Mouse (Mus musculus) neutrophil, adult 59 days (primary cell): Measurements from ENCODE around the gene Olfr1381. TPM values are rescaled to one million over a fixed set of nuclear protein-coding genes. Genes with fewer than 3 reads are reported as not detected.

Source experiments
- total RNA-seq, 2 experiments: library from RNA; stranded (reverse); gene quantifications; 1 replicate in 1 of 2; 2 replicates in 1 of 2; pipeline ENCODE4 v1.2.4; 2023

Gene Olfr1381
- total RNA-seq: not detected

DNA sequence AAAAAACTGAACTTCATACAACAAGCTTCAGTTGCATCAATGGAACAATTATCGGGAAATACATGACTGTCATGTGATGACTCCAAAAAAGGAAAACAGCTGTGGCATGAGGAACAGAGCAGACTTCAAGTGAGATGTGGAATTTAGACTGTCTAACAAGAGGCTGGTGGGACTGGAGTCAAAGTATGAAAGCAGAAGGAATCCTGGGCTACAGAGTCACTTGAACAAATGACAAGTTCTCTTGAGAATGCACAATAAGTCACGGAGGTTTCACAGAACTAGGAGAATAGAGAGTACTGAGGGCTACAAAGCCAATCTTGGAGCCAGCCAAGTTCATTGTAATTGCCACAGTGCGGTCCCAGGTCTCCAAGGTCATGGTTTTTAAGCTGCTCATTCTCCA is at the start of gene Olfr1381:
Gene Olfr1381, plus strand, starts transcription at position 301 of the 400 bp plus-strand sequence.

DNA sequence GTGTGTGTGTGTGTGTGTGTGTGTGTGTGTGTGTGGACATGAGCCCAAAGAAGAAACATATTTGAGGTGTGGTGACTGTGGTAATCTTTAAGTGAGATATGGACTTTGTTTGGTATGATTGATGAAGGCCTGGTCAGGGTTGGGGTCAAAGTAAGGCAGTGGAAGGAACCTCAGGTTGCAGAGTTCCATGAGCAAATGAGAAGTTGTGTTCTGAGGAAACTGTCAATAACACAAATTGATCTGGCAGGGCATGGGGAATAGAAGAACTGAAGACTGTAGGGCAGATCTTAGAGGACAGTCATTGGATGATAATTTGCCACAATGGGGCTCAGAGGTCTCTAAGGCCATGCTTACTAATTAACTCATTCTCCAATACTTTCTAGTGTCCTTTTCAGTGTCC is 23.9 kb upstream of the Olfr1381 start, which contains the start of gene Olfr1383:
Gene Olfr1383, plus strand, starts transcription at position 301 of the 400 bp plus-strand sequence.

DNA sequence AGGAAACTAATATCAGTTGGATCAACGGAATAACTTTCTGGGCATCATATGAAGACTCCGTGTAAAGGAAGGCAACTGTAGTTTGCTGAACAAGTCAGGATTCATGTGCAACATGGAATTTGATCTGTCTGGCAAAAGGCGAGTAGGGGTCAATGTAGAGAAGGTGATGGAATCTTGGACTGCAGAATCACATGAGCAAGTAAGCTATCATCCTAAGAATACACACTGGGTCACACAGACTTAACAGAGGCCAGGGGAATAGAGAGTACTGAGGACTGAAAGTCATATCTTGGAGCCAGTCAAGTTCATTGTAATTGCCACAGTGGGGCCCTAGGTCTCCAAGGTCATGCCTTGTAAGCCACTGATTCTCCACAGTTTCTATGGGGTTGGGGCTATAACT is 15.3 kb upstream of the Olfr1381 start, which contains the start of gene Olfr1382:
Gene Olfr1382, plus strand, starts transcription at position 301 of the 400 bp plus-strand sequence.

DNA sequence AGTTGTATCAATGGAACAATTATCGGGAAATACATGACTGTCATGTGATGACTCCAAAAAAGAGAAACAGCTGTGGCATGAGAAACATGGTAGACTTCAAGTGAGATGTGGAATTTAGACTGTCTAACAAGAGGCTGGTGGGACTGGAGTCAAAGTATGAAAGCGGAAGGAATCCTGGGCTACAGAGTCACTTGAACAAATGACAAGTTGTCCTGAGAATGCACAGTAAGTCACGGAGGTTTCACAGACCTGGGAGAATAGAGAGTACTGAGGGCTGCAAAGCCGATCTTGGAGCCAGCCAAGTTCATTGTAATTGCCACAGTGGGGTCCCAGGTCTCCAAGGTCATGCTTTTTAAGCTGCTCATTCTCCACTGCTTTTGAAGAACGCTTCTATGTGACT is 13.3 kb downstream of the Olfr1381 start, which contains the start of gene Olfr1380:
Gene Olfr1380, plus strand, starts transcription at position 301 of the 400 bp plus-strand sequence.

Other genes starting within 250 kb of the Olfr1381 start
- not detected for gene Olfr10, start 238.7 kb upstream of the Olfr1381 start, total RNA-seq
- gene Olfr1391, start 220.7 kb upstream of the Olfr1381 start, total RNA-seq: not detected
- gene Olfr1390, start 208.3 kb upstream of the Olfr1381 start, total RNA-seq: not detected
- not detected for gene Olfr1389, start 120.4 kb upstream of the Olfr1381 start, total RNA-seq
- gene Olfr1388, start 106.8 kb upstream of the Olfr1381 start, total RNA-seq: under 1 TPM; 0.24 to 0.27 TPM
- gene Olfr1387, start 88.1 kb upstream of the Olfr1381 start, total RNA-seq: not detected
- gene Olfr1386, start 78.4 kb upstream of the Olfr1381 start, total RNA-seq: not detected
- under 1 TPM in 1 of 2 experiments, not detected in 1; 0.11 TPM for gene Olfr1385, start 54.4 kb upstream of the Olfr1381 start, total RNA-seq
- gene Olfr1384, start 36.7 kb upstream of the Olfr1381 start, total RNA-seq: not detected
- gene Olfr1383, start 23.8 kb upstream of the Olfr1381 start, total RNA-seq: not detected
- not detected for gene Olfr1382, start 15.2 kb upstream of the Olfr1381 start, total RNA-seq
- gene Olfr1380, start 13.4 kb downstream of the Olfr1381 start, total RNA-seq: not detected
- gene Flt4, start 65.8 kb downstream of the Olfr1381 start, total RNA-seq: under 1 TPM; 0.22 to 0.53 TPM
- gene Scgb3a1, start 120.2 kb downstream of the Olfr1381 start, total RNA-seq: not detected
- gene Cnot6, start 169.3 kb downstream of the Olfr1381 start, total RNA-seq: 10 to 100 TPM; 44.2 to 47.3 TPM